Mouse (Mus musculus) small intestine, adult 10 weeks (tissue): ENCODE data around the gene Btbd35f6. TPM values are rescaled to one million over a fixed set of nuclear protein-coding genes. Genes with fewer than 3 reads are reported as not detected.

Experiments
- polyA plus RNA-seq: library from polyadenylated mRNA; stranded (reverse); fragments of 350-450 nt; fragmentation: Illumina TruSeq; extraction: RNeasy Lipid Tissue Mini Kit (QIAGEN cat#74804); gene quantifications from one replicate; pipeline ENCODE4 v1.2.3, GENCODE M21; 2014; ENCODE audit warnings: low replicate concordance

The Btbd35f6 gene
- polyA plus RNA-seq = not detected

GRCm38 (mm10) chrX:33956440-33956839 lies at the start of gene Btbd35f6:
TSS of gene Btbd35f6 (minus strand) at chrX:33956540.

DNA sequence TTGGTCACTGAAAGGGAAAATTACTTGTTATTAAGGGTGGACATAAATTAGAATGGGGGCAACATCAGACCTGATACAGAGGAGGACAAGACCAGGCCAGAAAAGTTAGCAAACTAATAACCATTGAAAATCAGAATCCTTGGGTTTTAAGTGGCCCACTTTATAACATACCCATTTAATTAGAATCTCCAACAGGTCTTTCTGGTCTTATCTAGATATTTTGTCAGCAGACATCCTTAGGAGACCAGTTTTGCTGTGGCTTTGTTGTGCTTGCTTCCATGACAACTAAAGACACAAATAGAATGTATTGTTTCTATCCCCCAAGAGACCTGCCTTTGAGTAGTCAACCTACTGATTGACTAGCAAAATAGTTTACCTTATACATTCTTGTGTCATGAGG lies 30.4 kb upstream of the Btbd35f6 start, which contains the start of gene Gm21870:
TSS of gene Gm21870 (minus strand) at position 101 of the 400 bp plus-strand sequence.

Other genes with a start within 250 kb of the Btbd35f6 start
- gene Gm21870, start 30.3 kb upstream of the Btbd35f6 start, polyA plus RNA-seq = not detected
- not detected for gene Btbd35f9, start 205.0 kb upstream of the Btbd35f6 start, polyA plus RNA-seq